Mouse (Mus musculus) heart, adult 2 months (tissue): ENCODE measurements at regions not wholly inside any gene's neighbourhood (a gene's known extent, or its start where the extent isn't known, plus 50 kb on each side); places are given as distances from the start of the nearest gene placed in this dataset.

ENCODE experiments used
- DNase-seq, 2 experiments: peaks; one replicate each; pipeline ENCODE4 v3.0.0; 2021
- H3K27ac ChIP-seq: fragments of 200-600 bp; 2 replicates; pipeline ENCODE4 v1.8.1; 2022
- H3K27me3 ChIP-seq: fragments of 200-500 bp; 2 replicates; pipeline ENCODE4 v1.6.1; 2012; ENCODE audit warnings: mild to moderate bottlenecking, low read length, inconsistent platforms, mixed read lengths; ENCODE audit not compliant: control insufficient read depth, insufficient read depth
- H3K36me3 ChIP-seq: fragments of 200-500 bp; 2 replicates; pipeline ENCODE4 v1.6.1; 2012; ENCODE audit warnings: low read length, inconsistent platforms; ENCODE audit not compliant: control insufficient read depth, insufficient read depth
- H3K4me1 ChIP-seq: fragments of 200-500 bp; 2 replicates; pipeline ENCODE4 v1.6.1; 2011; ENCODE audit warnings: low read length; ENCODE audit not compliant: control insufficient read depth, insufficient read depth
- H3K4me3 ChIP-seq: fragments of 200-600 bp; 2 replicates; pipeline ENCODE4 v1.8.1; 2022
- H3K79me2 ChIP-seq: fragments of 200-500 bp; replicated peaks from 2 replicates; pipeline ENCODE4 v1.6.1; 2012; ENCODE audit warnings: mild to moderate bottlenecking, inconsistent platforms, low read length, moderate library complexity, mixed read lengths; ENCODE audit not compliant: control insufficient read depth, insufficient read depth
- H3K9ac ChIP-seq: fragments of 200-500 bp; 2 replicates; pipeline ENCODE4 v1.6.1; 2012; ENCODE audit warnings: low read depth, mild to moderate bottlenecking, control low read depth, inconsistent platforms, low read length, mixed read lengths
- CTCF ChIP-seq: fragments of 200-600 bp; IDR thresholded peaks from 2 replicates; pipeline ENCODE4 v1.8.1; 2022; ENCODE audit warnings: antibody characterized with exemption, mild to moderate bottlenecking, moderate library complexity
- EP300 ChIP-seq: fragments of 200-500 bp; IDR thresholded peaks from 2 replicates; pipeline ENCODE4 v1.6.1; 2011; ENCODE audit warnings: low read depth, low read length, control low read depth; ENCODE audit not compliant: insufficient read depth
- POLR2A ChIP-seq: fragments of 200-500 bp; IDR thresholded peaks from 2 replicates; pipeline ENCODE4 v1.6.1; 2011; ENCODE audit warnings: mild to moderate bottlenecking, low read depth, low read length, control low read depth; ENCODE audit not compliant: insufficient read depth
- WGBS: fragments of 180-500 bp; shearing (Covaris S2); methylation state at CpG from one replicate; pipeline ENCODE4 v1.1.7; 2018; 5-methylcytosine and 5-hydroxymethylcytosine counted together
- intact Hi-C: fragments of 180-260 bp; cut with DNase I; formaldehyde crosslinking; loops from one replicate; pipeline ENCODE4 v1.15.1; 2025

- WGBS: 82% methylated on average over 6 of the region's 6 CpGs
Measured at GRCm38 (mm10) chr9:61581046-61581445, 208.9 kb downstream of the Tle3 start.

GRCm38 (mm10) chr9:61578255-61578654, 206.1 kb downstream of the Tle3 start:
- Histone ChIP-seq H3K36me3 (no peaks in the 10 kb centered on the region), H3K4me3 (no peak overlapping the region), H3K9ac (no peak overlapping the region), H3K4me1 (no peaks in the 10 kb centered on the region), H3K27ac (no peak overlapping the region), H3K27me3 (no peaks in the 10 kb centered on the region), H3K79me2 (no peaks in the 10 kb centered on the region)
- intact Hi-C loops: no loop called here
- no peak for DNase-seq
- TF ChIP-seq CTCF (no peak), EP300 (no peak), POLR2A (no peak)
- WGBS: 72% methylated on average over 5 of the region's 5 CpGs

More at GRCm38 (mm10) chr9:61581046-61581445, 208.9 kb downstream of the Tle3 start:
- Histone ChIP-seq H3K4me3 (no peak overlapping the region), H3K9ac (no peak overlapping the region), H3K27ac (no peak overlapping the region), H3K4me1 (no peaks in the 10 kb centered on the region), H3K36me3 (no peaks in the 10 kb centered on the region), H3K79me2 (no peaks in the 10 kb centered on the region), H3K27me3 (no peaks in the 10 kb centered on the region)
- no peak for DNase-seq
- no peak for TF ChIP-seq CTCF
- no peak for TF ChIP-seq EP300
- TF ChIP-seq POLR2A: no peak
- intact Hi-C loops: no loop called here

GRCm38 (mm10) chr9:61573634-61574359, 201.6 kb downstream of the Tle3 start:
- intact Hi-C loops: no loop called here
- H3K27ac ChIP-seq: no peak overlapping the region
- 29% methylated on average over 21 of the region's 21 CpGs for WGBS
- H3K36me3 ChIP-seq: no peaks in the 10 kb centered on the region
- no peaks in the 10 kb centered on the region for H3K27me3 ChIP-seq
- no peaks in the 10 kb centered on the region for H3K4me1 ChIP-seq
- DNase-seq: no peak
- no peaks in the 10 kb centered on the region for H3K79me2 ChIP-seq
- TF ChIP-seq EP300: no peak
- no peak for TF ChIP-seq CTCF
- TF ChIP-seq POLR2A: no peak
- no peak overlapping the region for H3K4me3 ChIP-seq
- H3K9ac ChIP-seq: no peak overlapping the region

- Histone ChIP-seq H3K27ac (no peak overlapping the region), H3K36me3 (no peaks in the 10 kb centered on the region), H3K4me3 (no peak overlapping the region), H3K9ac (no peak overlapping the region), H3K79me2 (no peaks in the 10 kb centered on the region), H3K4me1 (0 out of 2 replicates have a peak, but pooled peaks cover 2% of the 10 kb centered on the region), H3K27me3 (peaks cover 2% of the 10 kb centered on the region)
- TF ChIP-seq POLR2A: no peak
- no peak for TF ChIP-seq CTCF
- no peak for TF ChIP-seq EP300
- no peak for DNase-seq
- 65% methylated on average over 8 of the region's 8 CpGs for WGBS
- intact Hi-C loops: no loop called here
Measured at GRCm38 (mm10) chr9:61563017-61563416, 190.9 kb downstream of the Tle3 start.

DNA sequence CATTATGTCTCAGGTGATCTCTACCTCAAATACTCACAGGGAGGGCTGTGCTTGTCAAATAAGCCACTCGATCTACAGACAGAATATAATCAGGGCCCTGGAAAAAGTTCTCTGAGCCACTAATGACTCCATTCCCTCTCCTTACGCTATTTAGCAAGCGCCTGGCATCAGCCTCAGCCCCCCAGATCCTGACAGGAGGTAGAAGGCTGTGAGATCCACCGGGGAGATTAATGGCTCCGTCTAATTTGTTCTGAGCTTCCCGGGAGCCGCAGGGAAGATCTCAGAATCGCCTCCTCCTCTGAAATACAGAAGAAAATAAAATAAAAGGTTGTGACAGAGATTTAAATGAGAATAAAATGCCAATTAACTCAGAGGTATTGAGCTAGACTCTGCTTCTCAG, 189.4 kb downstream of the Tle3 start:
- intact Hi-C loops: no loop called here
- no peak for TF ChIP-seq POLR2A
- no peak for TF ChIP-seq EP300
- no peak for TF ChIP-seq CTCF
- Histone ChIP-seq H3K27me3 (no peaks in the 10 kb centered on the region), H3K36me3 (no peaks in the 10 kb centered on the region), H3K9ac (no peak overlapping the region), H3K4me1 (0 out of 2 replicates have a peak, but pooled peaks cover 2% of the 10 kb centered on the region), H3K4me3 (no peak overlapping the region), H3K27ac (no peak overlapping the region), H3K79me2 (no peaks in the 10 kb centered on the region)
- 48% methylated on average over 8 of the region's 8 CpGs for WGBS
- DNase-seq: no peak

DNA sequence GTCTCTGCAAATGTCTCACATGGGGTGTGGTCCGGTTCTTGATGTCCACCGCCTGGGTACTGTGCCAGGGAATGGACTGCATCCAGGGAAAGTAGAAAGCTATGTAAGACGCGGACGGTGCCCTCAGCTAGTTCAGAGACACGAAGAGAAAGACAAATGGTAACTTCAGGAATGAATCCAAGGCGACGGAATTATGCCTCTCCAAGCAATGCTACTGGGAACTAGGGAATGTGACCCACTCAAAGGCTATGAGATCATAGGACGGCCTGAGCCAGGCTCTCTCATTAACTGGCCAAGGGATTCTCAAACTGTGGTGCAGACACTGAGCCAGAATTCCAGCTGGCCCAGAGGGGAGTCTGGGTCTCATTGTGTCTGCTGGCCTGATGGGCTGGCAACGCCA, 186.5 kb downstream of the Tle3 start:
- Histone ChIP-seq H3K4me1 (0 out of 2 replicates have a peak, but pooled peaks cover 2% of the 10 kb centered on the region), H3K4me3 (no peak overlapping the region), H3K79me2 (no peaks in the 10 kb centered on the region), H3K27ac (no peak overlapping the region; the same call in 1 of the 2 replicates), H3K27me3 (no peaks in the 10 kb centered on the region), H3K36me3 (no peaks in the 10 kb centered on the region), H3K9ac (no peak overlapping the region)
- intact Hi-C loops: loop anchor here (5.0 to 10.0 kb wide), 2 partner anchors 101 to 136 kb away; no protein-coding TSS in a partner anchor
- WGBS: 67% methylated on average over 10 of the region's 10 CpGs
- TF ChIP-seq POLR2A: no peak
- no peak for TF ChIP-seq CTCF
- no peak for TF ChIP-seq EP300
- DNase-seq: peak; percentile 52 to 73
